Mouse (Mus musculus) lung, adult 2 months (tissue): ENCODE results near the gene Nfix.

Source experiments
- CTCF ChIP-seq: fragments of 200-500 bp; IDR thresholded peaks from 2 replicates; pipeline ENCODE4 v1.5.1; 2011; ENCODE audit warnings: mild to moderate bottlenecking, low read length, control low read depth; ENCODE audit not compliant: insufficient read depth
- POLR2A ChIP-seq: fragments of 200-500 bp; IDR thresholded peaks from 2 replicates; pipeline ENCODE4 v1.6.1; 2011; ENCODE audit warnings: low read depth, mild to moderate bottlenecking, control low read depth, low read length, borderline replicate concordance; ENCODE audit errors: extremely low read depth

GRCm38 (mm10) chr8:84811303-84811702 is 11.2 kb upstream of the Nfix start:
- TF ChIP-seq CTCF: no peak
- TF ChIP-seq POLR2A: no peak
